In the genomic region with DNA sequence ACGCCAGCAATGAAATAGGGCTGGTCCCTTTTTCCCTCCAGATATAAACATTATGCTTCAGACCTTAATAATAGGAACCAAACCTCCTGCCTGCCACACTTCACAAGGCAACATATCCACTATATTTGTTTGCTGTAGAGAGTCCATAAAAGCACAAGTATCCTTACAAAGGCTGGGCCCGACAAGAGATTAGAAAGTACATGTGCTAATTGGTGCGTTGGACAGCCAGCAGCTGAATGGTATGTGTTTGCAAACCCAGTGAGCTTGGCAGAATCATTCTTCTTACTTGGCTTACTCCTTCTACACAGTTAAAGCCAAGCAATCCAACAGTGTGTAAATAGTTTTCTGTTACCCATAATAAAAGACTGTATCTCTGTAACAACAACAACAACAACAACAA, we compare ENCODE assay signal across 24 mouse cellular contexts.
"Had no signal": no experiment of that assay in that cellular context is flagged by ENCODE, and none has a peak within 500 bp of the region (broad histone marks: within the 10 kb centered on the region; RNA-seq: fewer than 3 reads in every experiment).

No protein-coding gene starts in this region.

- DNase-seq: kidney, adult 8-10 months; kidney, postnatal 10 days; kidney, postnatal 36 days; layer of hippocampus, postnatal 36 days; liver, postnatal 0 days; right cerebral cortex, adult 18-20 months; right cerebral cortex, postnatal 14 days; right cerebral cortex, postnatal 4 days; thymus, adult 2 months; thymus, postnatal 14 days; thymus, postnatal 4 days had no signal

- H3K4me2 ChIP-seq: kidney, embryonic 15.5 days; limb, embryonic 12.5 days; limb, embryonic 15.5 days; liver, embryonic 11.5 days; lung, embryonic 15.5 days; midbrain, embryonic 12.5 days; midbrain, embryonic 15.5 days; neural tube, embryonic 12.5 days; neural tube, embryonic 15.5 days had no signal

- H3K4me1 ChIP-seq: kidney, embryonic 15.5 days; limb, embryonic 15.5 days; lung, embryonic 15.5 days; midbrain, embryonic 12.5 days; midbrain, embryonic 15.5 days; neural tube, embryonic 12.5 days; neural tube, embryonic 15.5 days had no signal

- H3K9ac ChIP-seq: kidney, embryonic 15.5 days; limb, embryonic 12.5 days; limb, embryonic 15.5 days; liver, embryonic 14.5 days; liver, postnatal 0 days; lung, embryonic 15.5 days; midbrain, embryonic 12.5 days; midbrain, embryonic 15.5 days; neural tube, embryonic 12.5 days; neural tube, embryonic 15.5 days had no signal

- H3K27me3 ChIP-seq: kidney, embryonic 15.5 days; limb, embryonic 12.5 days; limb, embryonic 15.5 days; lung, embryonic 15.5 days; midbrain, embryonic 12.5 days; midbrain, embryonic 15.5 days; neural tube, embryonic 12.5 days; neural tube, embryonic 15.5 days had no signal

- H3K9me3 ChIP-seq: kidney, embryonic 15.5 days; limb, embryonic 12.5 days; limb, embryonic 15.5 days; lung, embryonic 15.5 days; midbrain, embryonic 12.5 days; midbrain, embryonic 15.5 days; neural tube, embryonic 12.5 days; neural tube, embryonic 15.5 days had no signal

- H3K27ac ChIP-seq: kidney, embryonic 15.5 days; left cerebral cortex, adult 2 months; limb, embryonic 12.5 days; limb, embryonic 15.5 days; liver, embryonic 14.5 days; lung, embryonic 15.5 days; macrophage; midbrain, embryonic 12.5 days; midbrain, embryonic 15.5 days; neural tube, embryonic 12.5 days; neural tube, embryonic 15.5 days; stomach, postnatal 0 days had no signal

- ATAC-seq: liver, postnatal 0 days; midbrain, embryonic 15.5 days had no signal

- H3K36me3 ChIP-seq: kidney, embryonic 15.5 days; limb, embryonic 12.5 days; limb, embryonic 15.5 days; lung, embryonic 15.5 days; midbrain, embryonic 12.5 days; midbrain, embryonic 15.5 days; neural tube, embryonic 12.5 days; neural tube, embryonic 15.5 days had no signal

- H3K4me3 ChIP-seq: kidney, embryonic 15.5 days; left cerebral cortex, adult 2 months; limb, embryonic 12.5 days; limb, embryonic 15.5 days; lung, embryonic 15.5 days; midbrain, embryonic 12.5 days; midbrain, embryonic 15.5 days; neural tube, embryonic 12.5 days; neural tube, embryonic 15.5 days had no signal
